Mouse (Mus musculus): ENCODE data around the gene Plekhg5.

DNA sequence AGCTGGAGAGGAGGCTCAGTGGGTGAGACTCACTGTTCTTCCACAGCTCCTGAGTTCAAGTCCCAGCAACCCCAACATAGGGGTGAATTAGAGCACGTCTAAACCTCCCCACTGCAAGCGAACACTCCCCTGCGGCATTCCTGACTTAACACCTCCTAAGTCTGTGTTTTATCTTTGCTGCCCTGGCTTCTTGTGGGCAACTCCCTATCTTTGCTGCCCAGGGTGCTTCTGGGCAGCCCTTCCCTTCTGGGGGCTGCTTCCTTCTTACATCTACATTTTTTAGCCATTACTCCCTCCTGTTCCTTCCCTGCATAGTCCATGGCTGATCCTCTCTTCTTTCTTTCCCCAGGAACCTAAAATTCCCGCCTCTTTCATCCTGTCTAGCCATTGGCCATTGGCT, 38.4 kb downstream of the Plekhg5 start:
- TF ChIP-seq CTCF (IDR thresholded peaks at IDR 0.05; ENCODE audit: low read depth) (no peak), EP300 (IDR thresholded peaks at IDR 0.05; ENCODE audit: low read depth) (peak; percentile 87)

Measured in liver, postnatal 0 days (tissue).